Mouse (Mus musculus): ENCODE data around the gene Mindy2.

Gene Mindy2

GRCm38 (mm10) chr9:70657013-70657967, at the start of gene Mindy2:
Gene Mindy2 (minus strand): TSS chr9:70657174.
- peak; percentile 96 for DNase-seq (ENCODE audit: low read depth, low spot score)

- DNase-seq (ENCODE audit: low read depth, low spot score) = no peak
These were observed 49.5 kb upstream of the Mindy2 start for GRCm38 (mm10) chr9:70706444-70706843.

- DNase-seq (ENCODE audit: low read depth, low spot score) = no peak
These were observed 46.7 kb upstream of the Mindy2 start for GRCm38 (mm10) chr9:70703597-70704203.

GRCm38 (mm10) chr9:70698090-70698489, 41.1 kb upstream of the Mindy2 start:
- DNase-seq (ENCODE audit: low read depth, low spot score) = no peak

GRCm38 (mm10) chr9:70695723-70696122, 38.7 kb upstream of the Mindy2 start:
- no peak for DNase-seq (ENCODE audit: low read depth, low spot score)

DNA sequence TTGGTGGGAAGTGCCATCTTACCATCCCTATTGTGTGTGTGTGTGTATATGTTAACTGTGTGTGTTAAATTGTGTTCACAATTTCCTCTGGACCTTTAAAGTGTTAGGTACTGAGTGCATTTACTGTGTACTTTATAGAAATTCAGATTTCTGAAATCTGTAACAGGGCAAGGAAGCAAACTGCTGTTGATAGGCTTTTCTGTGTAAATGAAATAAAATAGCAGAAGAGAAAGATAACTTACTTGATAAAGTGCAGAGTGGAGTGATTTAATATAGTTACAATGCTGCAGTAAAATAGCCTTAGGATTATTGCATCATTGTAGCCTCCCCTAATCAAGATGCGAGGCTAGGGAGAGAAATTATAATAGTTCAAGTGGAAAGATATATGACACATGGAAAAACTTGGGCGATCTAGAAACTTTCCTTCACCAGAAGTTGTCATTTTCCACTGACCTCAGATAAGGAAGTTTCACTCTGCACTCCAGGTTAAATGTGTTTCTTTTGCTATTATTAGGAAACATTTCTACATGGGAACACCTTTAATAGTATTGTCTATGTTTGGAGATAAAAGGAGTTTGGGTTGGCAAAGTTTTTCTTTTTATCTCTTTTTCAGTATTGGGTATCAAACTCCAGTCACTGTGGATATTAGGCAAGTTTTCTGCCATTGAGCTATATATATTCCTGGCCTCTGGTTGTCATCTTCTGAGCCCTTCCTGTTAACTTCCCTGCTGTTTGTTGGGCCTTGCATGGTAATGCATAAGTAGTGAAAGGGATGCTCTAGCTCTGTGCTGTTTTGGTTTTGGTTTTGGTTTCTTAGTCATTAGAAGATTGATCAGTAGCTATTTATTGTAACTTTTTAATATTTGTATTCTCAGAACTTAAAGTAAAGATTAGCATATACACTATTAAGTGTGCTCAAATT, 35.1 kb upstream of the Mindy2 start:
- DNase-seq (ENCODE audit: low read depth, low spot score) = no peak

DNA sequence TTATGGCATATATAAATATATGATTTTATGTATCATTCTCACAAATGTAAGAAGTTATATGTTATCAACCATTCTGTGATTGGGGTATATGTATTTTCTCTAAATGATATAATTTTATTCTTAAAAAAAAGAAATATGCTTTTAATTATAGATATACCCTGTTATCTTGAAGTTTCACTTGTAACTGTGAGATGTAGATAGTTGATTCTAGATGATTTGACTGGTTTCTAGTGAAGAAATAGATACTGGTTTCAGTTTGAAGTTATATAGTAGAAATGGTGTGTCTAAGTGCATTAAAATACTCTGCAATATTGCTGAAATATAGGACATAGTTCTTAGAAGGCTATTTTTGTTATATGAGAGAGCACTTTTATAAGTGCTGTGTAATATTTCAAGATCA, 33.6 kb upstream of the Mindy2 start:
- no peak for DNase-seq (ENCODE audit: low read depth, low spot score)

DNA sequence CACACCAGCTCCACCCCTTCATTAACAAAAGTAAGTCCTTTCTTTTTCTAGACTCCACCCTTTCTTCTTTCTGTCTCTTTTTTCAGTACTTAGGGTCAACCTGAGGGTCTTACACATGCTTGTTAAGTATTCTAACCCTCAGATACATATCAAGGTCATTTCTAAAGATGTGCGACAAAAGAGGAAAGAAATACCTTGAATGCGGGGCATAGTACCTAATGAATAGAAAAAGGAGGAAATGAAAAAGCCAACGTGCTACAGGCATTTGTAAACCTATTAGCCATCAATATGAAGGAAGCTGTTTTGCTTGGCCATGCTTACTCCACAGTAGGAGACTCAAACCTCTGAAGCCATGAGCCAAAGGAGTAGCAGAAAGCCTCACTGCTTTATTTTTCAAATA, 33.0 kb upstream of the Mindy2 start:
- DNase-seq (ENCODE audit: low read depth, low spot score) = no peak

DNA sequence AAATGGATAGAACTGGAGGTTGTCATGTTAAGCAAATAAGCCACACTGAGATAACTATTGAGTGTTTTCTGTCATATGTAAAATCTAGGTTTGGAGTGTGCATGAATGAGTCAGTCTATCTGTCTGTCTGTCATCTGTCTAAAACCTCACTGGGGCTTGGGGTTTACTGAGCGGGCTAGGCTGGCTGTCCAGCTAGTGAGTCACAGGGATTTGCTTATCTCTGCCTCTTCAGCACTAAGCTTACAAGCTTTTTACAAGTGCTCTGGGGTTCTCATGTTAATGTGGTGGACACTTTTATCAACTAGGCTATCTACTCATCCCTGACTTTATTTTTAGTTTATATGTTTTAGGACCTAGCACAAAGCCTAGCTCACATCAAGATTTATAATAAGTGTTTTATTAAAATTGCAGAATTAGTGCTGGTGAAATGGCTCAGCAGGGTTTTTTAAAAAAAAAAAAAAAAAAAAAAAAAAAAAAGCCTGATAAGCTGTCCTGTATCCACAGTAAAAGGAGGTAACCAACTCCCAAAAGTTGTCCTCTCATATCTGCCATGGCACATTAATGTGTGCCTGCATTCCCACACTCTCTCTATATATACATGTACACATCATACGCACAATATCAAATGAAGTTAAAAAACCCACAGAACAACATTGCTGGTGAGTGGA, 31.5 kb upstream of the Mindy2 start:
- no peak for DNase-seq (ENCODE audit: low read depth, low spot score)

GRCm38 (mm10) chr9:70682202-70682601, 25.2 kb upstream of the Mindy2 start:
- DNase-seq (ENCODE audit: low read depth, low spot score) = no peak

GRCm38 (mm10) chr9:70679132-70680091, 22.4 kb upstream of the Mindy2 start:
- no peak for DNase-seq (ENCODE audit: low read depth, low spot score)

- DNase-seq (ENCODE audit: low read depth, low spot score) = peak; percentile 96
These were observed 21.7 kb upstream of the Mindy2 start, which contains the start of gene Adam10 for GRCm38 (mm10) chr9:70678682-70679131. Gene Adam10 (plus strand): TSS chr9:70678997.

- DNase-seq (ENCODE audit: low read depth, low spot score) = no peak
These were observed 19.0 kb upstream of the Mindy2 start for GRCm38 (mm10) chr9:70675961-70676360.

DNA sequence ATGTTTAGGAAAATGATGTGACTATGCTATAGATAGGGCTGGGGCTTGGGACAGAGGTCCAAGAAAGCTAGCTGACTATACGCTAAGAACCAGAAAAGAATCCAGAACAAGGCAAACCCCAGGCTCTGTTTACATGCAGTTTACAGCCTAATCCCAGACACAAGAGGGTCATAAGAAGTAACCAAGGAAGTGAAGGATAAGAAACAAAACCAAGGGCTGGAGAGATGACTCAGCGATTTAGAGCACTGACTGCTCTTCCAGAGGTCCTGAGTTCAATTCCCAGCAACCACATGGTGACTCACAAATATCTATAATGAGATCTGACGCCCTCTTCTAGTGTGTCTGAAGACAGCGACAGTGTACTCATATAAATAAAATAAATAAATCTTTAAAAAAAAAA, 18.1 kb upstream of the Mindy2 start:
- no peak for DNase-seq (ENCODE audit: low read depth, low spot score)

- no peak for DNase-seq (ENCODE audit: low read depth, low spot score)
These were observed 16.7 kb upstream of the Mindy2 start for GRCm38 (mm10) chr9:70673656-70674055.

- DNase-seq (ENCODE audit: low read depth, low spot score) = no peak
These were observed 15.0 kb upstream of the Mindy2 start for GRCm38 (mm10) chr9:70671772-70672579.

DNA sequence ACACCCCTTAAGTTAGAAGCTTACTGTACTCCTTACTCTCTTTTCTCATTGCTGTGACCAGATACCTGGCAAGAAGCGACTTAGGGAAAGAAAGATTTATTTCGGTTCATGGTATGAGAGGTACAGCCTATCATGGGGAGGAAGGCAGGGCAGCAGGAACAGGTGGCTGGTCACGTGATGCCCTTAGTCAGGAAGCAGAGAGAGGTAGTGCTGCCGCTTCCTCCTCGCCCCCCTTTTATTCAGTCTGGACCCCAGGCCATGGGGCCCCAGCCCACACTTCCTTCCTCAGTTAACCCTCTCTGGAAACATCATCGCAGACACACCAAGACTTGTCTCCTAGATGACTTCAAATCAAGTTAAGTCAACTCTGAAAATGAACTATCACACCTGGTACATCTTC, 14.3 kb upstream of the Mindy2 start:
- no peak for DNase-seq (ENCODE audit: low read depth, low spot score)

DNA sequence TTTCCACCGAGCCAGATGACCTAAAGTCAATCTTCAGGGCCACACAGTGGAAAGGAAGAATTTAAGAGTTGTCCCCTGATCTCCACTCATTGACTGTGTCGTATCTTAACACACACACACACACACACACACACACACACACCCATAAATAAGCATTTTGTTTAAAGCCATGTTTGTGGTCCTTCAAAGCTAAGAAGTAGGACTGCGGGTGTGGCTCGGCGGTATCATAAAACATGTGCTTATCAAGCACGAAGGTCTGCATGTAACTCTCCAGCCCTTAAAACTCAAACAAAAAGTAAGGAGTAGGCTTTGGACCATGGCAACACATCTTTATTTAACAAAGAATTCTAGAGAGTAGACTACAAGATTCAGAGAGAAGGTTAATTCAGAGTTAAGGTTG, 13.4 kb upstream of the Mindy2 start:
- no peak for DNase-seq (ENCODE audit: low read depth, low spot score)

GRCm38 (mm10) chr9:70669197-70669596, 12.2 kb upstream of the Mindy2 start:
- DNase-seq (ENCODE audit: low read depth, low spot score) = no peak
